Mouse (Mus musculus) brown adipose tissue, adult 24 weeks (tissue): ENCODE results near the gene Dpm2. TPM values are rescaled to one million over a fixed set of nuclear protein-coding genes. Genes with fewer than 3 reads are reported as not detected.

ENCODE experiments used
- H3K27ac ChIP-seq: fragments of 200-500 bp; replicated peaks from 2 replicates; pipeline ENCODE4 v1.5.1; 2012; ENCODE audit warnings: low read depth, mild to moderate bottlenecking, low read length
- H3K4me1 ChIP-seq: fragments of 200-500 bp; 2 replicates; pipeline ENCODE4 v1.6.1; 2012; ENCODE audit warnings: low read length, mixed read lengths; ENCODE audit not compliant: control insufficient read depth, insufficient read depth, insufficient read length
- H3K4me3 ChIP-seq: fragments of 200-500 bp; 2 replicates; pipeline ENCODE4 v1.5.1; 2012; ENCODE audit warnings: low read depth, mild to moderate bottlenecking, low read length, moderate library complexity; ENCODE audit not compliant: insufficient read depth
- polyA plus RNA-seq: library from polyadenylated mRNA; stranded (reverse); fragments of >200 nt; gene quantifications from 2 replicates; pipeline ENCODE4 v1.2.4, GENCODE M21; 2012; ENCODE audit not compliant: missing spikeins, insufficient read depth, insufficient read length

Gene Dpm2
- polyA plus RNA-seq, 1 experiment = 37.5 TPM

GRCm38 (mm10) chr2:32559570-32559969 lies 11.1 kb upstream of the Dpm2 start:
- H3K27ac ChIP-seq = no peak overlapping the region
- H3K4me3 ChIP-seq = no peak overlapping the region
- H3K4me1 ChIP-seq = peaks cover 3% of the 10 kb centered on the region; the same call in 1 of the 2 replicates

GRCm38 (mm10) chr2:32566536-32567063 lies 4.1 kb upstream of the Dpm2 start:
- Histone ChIP-seq H3K4me3 (no peak overlapping the region), H3K4me1 (no peaks in the 10 kb centered on the region), H3K27ac (no peak overlapping the region)

GRCm38 (mm10) chr2:32568149-32568548 lies 2.5 kb upstream of the Dpm2 start:
- H3K27ac ChIP-seq = no peak overlapping the region
- H3K4me3 ChIP-seq = no peak overlapping the region
- H3K4me1 ChIP-seq = no peaks in the 10 kb centered on the region

- no peak overlapping the region for H3K4me3 ChIP-seq
- no peak overlapping the region for H3K27ac ChIP-seq
- H3K4me1 ChIP-seq = no peaks in the 10 kb centered on the region
Measured at GRCm38 (mm10) chr2:32568941-32569340, 1.7 kb upstream of the Dpm2 start.

GRCm38 (mm10) chr2:32572196-32572595 lies 1.5 kb downstream of the Dpm2 start:
- H3K4me1 ChIP-seq = no peaks in the 10 kb centered on the region
- peak overlapping the region; percentile 12; the same call in 1 of the 2 replicates for H3K4me3 ChIP-seq
- H3K27ac ChIP-seq = no peak overlapping the region

- H3K4me3 ChIP-seq = no peak within 1 kb of the TSS
- H3K27ac ChIP-seq = no peak within 1 kb of the TSS
- H3K4me1 ChIP-seq = no peaks in the 10 kb centered on the region
Measured at GRCm38 (mm10) chr2:32574497-32574896, 3.8 kb downstream of the Dpm2 start, which contains the start of gene Pip5kl1. Gene Pip5kl1 (plus strand): TSS chr2:32574797.

GRCm38 (mm10) chr2:32574901-32575585 lies 4.4 kb downstream of the Dpm2 start:
- Histone ChIP-seq H3K4me3 (no peak overlapping the region), H3K4me1 (no peaks in the 10 kb centered on the region), H3K27ac (no peak overlapping the region)

GRCm38 (mm10) chr2:32575586-32576160 lies 5.0 kb downstream of the Dpm2 start, which contains the start of gene 9430097D07Rik:
Gene 9430097D07Rik (minus strand): TSS chr2:32575684.
- Histone ChIP-seq H3K4me3 (no peak within 1 kb of the TSS), H3K27ac (no peak within 1 kb of the TSS), H3K4me1 (no peaks in the 10 kb centered on the region)

GRCm38 (mm10) chr2:32576532-32576931 lies 5.9 kb downstream of the Dpm2 start:
- H3K27ac ChIP-seq = no peak overlapping the region
- H3K4me1 ChIP-seq = no peaks in the 10 kb centered on the region
- no peak overlapping the region for H3K4me3 ChIP-seq

- H3K4me1 ChIP-seq = no peaks in the 10 kb centered on the region
- H3K27ac ChIP-seq = no peak overlapping the region
- H3K4me3 ChIP-seq = no peak overlapping the region
Measured at GRCm38 (mm10) chr2:32578146-32579046, 7.7 kb downstream of the Dpm2 start.

- H3K4me3 ChIP-seq = no peak overlapping the region
- no peaks in the 10 kb centered on the region for H3K4me1 ChIP-seq
- no peak overlapping the region for H3K27ac ChIP-seq
Measured at GRCm38 (mm10) chr2:32581450-32582095, 10.9 kb downstream of the Dpm2 start.

GRCm38 (mm10) chr2:32582830-32583799 lies 12.5 kb downstream of the Dpm2 start:
- peak overlapping the region; percentile 22; the same call in 1 of the 2 replicates for H3K4me3 ChIP-seq

GRCm38 (mm10) chr2:32585149-32585714 lies 14.6 kb downstream of the Dpm2 start:
- Histone ChIP-seq H3K4me1 (peaks cover 4% of the 10 kb centered on the region), H3K4me3 (no peak overlapping the region), H3K27ac (no peak overlapping the region)

More at GRCm38 (mm10) chr2:32582830-32583799, 12.5 kb downstream of the Dpm2 start:
- no peaks in the 10 kb centered on the region for H3K4me1 ChIP-seq
- no peak overlapping the region for H3K27ac ChIP-seq
